8 mouse cellular contexts compared by ENCODE assay signal in the genomic region with DNA sequence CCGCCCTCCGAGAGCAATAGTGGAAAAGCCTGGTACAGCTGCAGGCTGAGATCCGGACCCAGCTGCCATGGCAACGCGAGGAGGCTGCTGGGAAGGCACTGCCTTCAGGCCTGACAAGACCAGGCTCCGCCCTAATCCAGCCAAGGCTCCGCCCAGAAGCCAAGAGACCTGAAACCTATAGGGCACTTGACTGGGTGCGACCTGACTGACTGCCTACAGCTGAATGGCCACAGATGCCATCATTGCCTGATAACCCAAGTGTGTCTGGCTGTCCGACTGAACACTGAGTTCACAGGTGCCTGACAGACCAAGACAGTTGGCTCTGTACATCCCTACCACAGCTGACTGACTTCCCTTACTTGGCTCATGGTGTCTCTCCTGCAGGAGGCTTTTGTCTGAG. TPM values are rescaled to one million over a fixed set of nuclear protein-coding genes. Genes with fewer than 3 reads are reported as not detected.
DNase-seq lines count a peak whose midpoint lies in the region; ATAC-seq lines count a peak whose summit lies in the region.

No protein-coding gene starts in this region.

- no peak overlapping the region for H3K4me3 ChIP-seq in embryonic facial prominence, embryonic 12.5 days
- H3K4me3 ChIP-seq in intestine, embryonic 14.5 days (ENCODE audit: low read depth, low read length): no peak overlapping the region
- peak overlapping the region; percentile 36 for H3K4me3 ChIP-seq in limb, embryonic 10.5 days
- peak overlapping the region; percentile 13; the same call in 1 of the 2 replicates for H3K4me3 ChIP-seq in midbrain, embryonic 16.5 days (ENCODE audit: low read depth, low read length)
- no peak overlapping the region for H3K4me3 ChIP-seq in stomach, embryonic 14.5 days (ENCODE audit: low read depth, low read length)

- WGBS in embryonic facial prominence, embryonic 12.5 days: 9% methylated on average over 9 of the region's 9 CpGs
- 4% methylated on average over 9 of the region's 9 CpGs for WGBS in intestine, embryonic 14.5 days
- WGBS in limb, embryonic 10.5 days: 6% methylated on average over 9 of the region's 9 CpGs
- 3% methylated on average over 9 of the region's 9 CpGs for WGBS in midbrain, embryonic 16.5 days
- WGBS in stomach, embryonic 14.5 days: 5% methylated on average over 9 of the region's 9 CpGs

- no peak overlapping the region for H3K27ac ChIP-seq in embryonic facial prominence, embryonic 12.5 days
- no peak overlapping the region for H3K27ac ChIP-seq in intestine, embryonic 14.5 days (ENCODE audit: low read depth)
- peak overlapping the region; percentile 79 for H3K27ac ChIP-seq in limb, embryonic 10.5 days
- peak overlapping the region; percentile 79 for H3K27ac ChIP-seq in midbrain, embryonic 16.5 days (ENCODE audit: low read length)
- H3K27ac ChIP-seq in stomach, embryonic 14.5 days (ENCODE audit: low read length): no peak overlapping the region

- H3K9ac ChIP-seq in embryonic facial prominence, embryonic 12.5 days: peak overlapping the region; percentile 15; the same call in 1 of the 2 replicates
- no peak overlapping the region for H3K9ac ChIP-seq in intestine, embryonic 14.5 days (ENCODE audit: low read length)
- peak overlapping the region; percentile 65 for H3K9ac ChIP-seq in midbrain, embryonic 16.5 days (ENCODE audit: low read depth, low read length)
- no peak overlapping the region for H3K9ac ChIP-seq in stomach, embryonic 14.5 days (replicated peaks; ENCODE audit: low read depth, low read length)

- H3K27me3 ChIP-seq in embryonic facial prominence, embryonic 12.5 days: no peaks in the 10 kb centered on the region
- no peaks in the 10 kb centered on the region for H3K27me3 ChIP-seq in intestine, embryonic 14.5 days (replicated peaks; ENCODE audit: control insufficient read depth, insufficient read depth, low read length)
- no peaks in the 10 kb centered on the region for H3K27me3 ChIP-seq in limb, embryonic 10.5 days (ENCODE audit: low read depth, poor library complexity, severe bottlenecking)
- no peaks in the 10 kb centered on the region for H3K27me3 ChIP-seq in midbrain, embryonic 16.5 days (ENCODE audit: control insufficient read depth, insufficient read depth, low read depth, low read length)
- no peaks in the 10 kb centered on the region for H3K27me3 ChIP-seq in stomach, embryonic 14.5 days (ENCODE audit: control insufficient read depth, insufficient read depth, low read length)

- peaks cover 12% of the 10 kb centered on the region for H3K4me1 ChIP-seq in embryonic facial prominence, embryonic 12.5 days
- no peaks in the 10 kb centered on the region; the same call in 1 of the 2 replicates for H3K4me1 ChIP-seq in intestine, embryonic 14.5 days (replicated peaks; ENCODE audit: control insufficient read depth, insufficient read depth, low read length)
- H3K4me1 ChIP-seq in limb, embryonic 10.5 days: peaks cover 14% of the 10 kb centered on the region
- H3K4me1 ChIP-seq in midbrain, embryonic 16.5 days (ENCODE audit: control insufficient read depth, insufficient read depth, low read length): peaks cover 12% of the 10 kb centered on the region
- no peaks in the 10 kb centered on the region for H3K4me1 ChIP-seq in stomach, embryonic 14.5 days (ENCODE audit: control insufficient read depth, insufficient read depth, low read length)

- peak overlapping the region; percentile 33; the same call in 1 of the 2 replicates for H3K4me2 ChIP-seq in embryonic facial prominence, embryonic 12.5 days (replicated peaks)
- H3K4me2 ChIP-seq in intestine, embryonic 14.5 days (ENCODE audit: low read length): no peak overlapping the region; the same call in 1 of the 2 replicates
- peak overlapping the region; percentile 56 for H3K4me2 ChIP-seq in midbrain, embryonic 16.5 days (ENCODE audit: low read length)
- 0 out of 2 replicates have a peak overlapping the region, but pooled peaks have one; percentile 17 for H3K4me2 ChIP-seq in stomach, embryonic 14.5 days (replicated peaks; ENCODE audit: low read depth, low read length)

- DNase-seq in layer of hippocampus, adult 11-12 months (ENCODE audit: low spot score): peak; percentile 69
- no peak for DNase-seq in layer of hippocampus, adult 9-10 months (ENCODE audit: low spot score)
- peak; percentile 65 for DNase-seq in intestine, embryonic 14.5 days (ENCODE audit: low spot score)
- peak; percentile 76 for DNase-seq in limb, embryonic 10.5 days (ENCODE audit: low spot score)
- DNase-seq in adrenal gland, postnatal 4 days (ENCODE audit: low spot score in 2 of 2): no peak

- H3K36me3 ChIP-seq in embryonic facial prominence, embryonic 12.5 days: no peaks in the 10 kb centered on the region
- H3K36me3 ChIP-seq in intestine, embryonic 14.5 days (ENCODE audit: control insufficient read depth, insufficient read depth, low read length): no peaks in the 10 kb centered on the region
- no peaks in the 10 kb centered on the region for H3K36me3 ChIP-seq in limb, embryonic 10.5 days
- H3K36me3 ChIP-seq in midbrain, embryonic 16.5 days (ENCODE audit: control insufficient read depth, insufficient read depth, low read length): no peaks in the 10 kb centered on the region
- no peaks in the 10 kb centered on the region for H3K36me3 ChIP-seq in stomach, embryonic 14.5 days (ENCODE audit: control insufficient read depth, insufficient read depth, low read length)

- peak; percentile 62; the same call in 1 of the 2 replicates for ATAC-seq in embryonic facial prominence, embryonic 12.5 days (ENCODE audit: insufficient number of reproducible peaks, insufficient read depth, low FRiP score, low TSS enrichment)
- ATAC-seq in intestine, embryonic 14.5 days (replicated peaks; ENCODE audit: low FRiP score, low TSS enrichment, low read depth): peak; percentile 45
- ATAC-seq in midbrain, embryonic 16.5 days: peak; percentile 95
- peak; percentile 77 for ATAC-seq in stomach, embryonic 14.5 days (ENCODE audit: insufficient number of reproducible peaks, insufficient read depth, low FRiP score, low read depth)

- H3K9me3 ChIP-seq in embryonic facial prominence, embryonic 12.5 days: no peaks in the 10 kb centered on the region
- H3K9me3 ChIP-seq in intestine, embryonic 14.5 days (ENCODE audit: control insufficient read depth, low read length): no peaks in the 10 kb centered on the region
- no peaks in the 10 kb centered on the region for H3K9me3 ChIP-seq in limb, embryonic 10.5 days (replicated peaks)
- H3K9me3 ChIP-seq in midbrain, embryonic 16.5 days (replicated peaks; ENCODE audit: control insufficient read depth, low read length, poor library complexity, severe bottlenecking): no peaks in the 10 kb centered on the region
- H3K9me3 ChIP-seq in stomach, embryonic 14.5 days (ENCODE audit: control insufficient read depth, low read depth, low read length): no peaks in the 10 kb centered on the region

RNA-seq across cellular contexts. Expression of a gene that starts 19.4 kb away (rescaled TPM):
- polyA plus RNA-seq in embryonic facial prominence, embryonic 12.5 days (2016; fragmentation: Nextera tagmentation; extraction: Ambion mirVana): 3.6 TPM in 2 replicates
- polyA plus RNA-seq in intestine, embryonic 14.5 days (2014; fragmentation: Nextera tagmentation; extraction: Ambion mirVana): 4.2 and 4.4 TPM in 2 replicates
- 0.46 and 1.1 TPM in 2 replicates for polyA plus RNA-seq in limb, embryonic 10.5 days (2016; fragmentation: Nextera tagmentation; extraction: Ambion mirVana)
- 18.5 and 19.4 TPM in 2 replicates for polyA plus RNA-seq in midbrain, embryonic 16.5 days (2015; fragmentation: Nextera tagmentation; extraction: Ambion mirVana)
- 5.2 and 6.2 TPM in 2 replicates for polyA plus RNA-seq in stomach, embryonic 14.5 days (2014; fragmentation: Nextera tagmentation; extraction: Ambion mirVana)
- total RNA-seq in adrenal gland, postnatal 4 days (2021): 10 to 100 TPM; 54.3 to 56.1 TPM

Comparison
In these comparisons a context has a peak if more than half of its experiments do, and no peak if none do; other contexts are left out.
1. DNase-seq: peak in layer of hippocampus, adult 11-12 months (single experiment), intestine, embryonic 14.5 days (single experiment) and limb, embryonic 10.5 days (single experiment); none in layer of hippocampus, adult 9-10 months (single experiment) and adrenal gland, postnatal 4 days (0 of 2).
2. ATAC-seq: peak in every context shown above with its lines; median percentile 95 in midbrain, embryonic 16.5 days; 77 in stomach, embryonic 14.5 days; 62 in embryonic facial prominence, embryonic 12.5 days; 45 in intestine, embryonic 14.5 days.
3. H3K27ac ChIP-seq: peak in limb, embryonic 10.5 days (single experiment) and midbrain, embryonic 16.5 days (single experiment); none in embryonic facial prominence, embryonic 12.5 days (single experiment), intestine, embryonic 14.5 days (single experiment) and stomach, embryonic 14.5 days (single experiment).
4. H3K4me3 ChIP-seq: peak in limb, embryonic 10.5 days (single experiment) and midbrain, embryonic 16.5 days (single experiment); none in embryonic facial prominence, embryonic 12.5 days (single experiment), intestine, embryonic 14.5 days (single experiment) and stomach, embryonic 14.5 days (single experiment).
5. H3K9ac ChIP-seq: peak in embryonic facial prominence, embryonic 12.5 days (single experiment) and midbrain, embryonic 16.5 days (single experiment); none in intestine, embryonic 14.5 days (single experiment) and stomach, embryonic 14.5 days (single experiment).